Mouse (Mus musculus): ENCODE results near the gene Trabd2b. TPM values are rescaled to one million over a fixed set of nuclear protein-coding genes. Genes with fewer than 3 reads are reported as not detected.

Trabd2b gene
- total RNA-seq, 1 experiment = 0.31 TPM

GRCm38 (mm10) chr4:114614086-114614485, 207.6 kb downstream of the Trabd2b start:
- no peaks in the 10 kb centered on the region for H3K4me1 ChIP-seq (ENCODE audit: control insufficient read depth in 2 of 2, insufficient read depth in 2 of 2, low read length in 2 of 2, poor library complexity in 1 of 2)
- no peaks in the 10 kb centered on the region for H3K36me3 ChIP-seq (ENCODE audit: control insufficient read depth, insufficient read depth, low read length, poor library complexity, severe bottlenecking)
- no peak for DNase-seq (ENCODE audit: low read depth, low spot score)
- no peak overlapping the region for H3K27ac ChIP-seq (ENCODE audit: insufficient read depth, low read depth, low read length, poor library complexity, severe bottlenecking)
- no peak overlapping the region for H3K4me3 ChIP-seq (ENCODE audit: insufficient read depth in 1 of 2, low read depth in 1 of 2, low read length in 2 of 2, poor library complexity in 1 of 2, severe bottlenecking in 1 of 2)
- TF ChIP-seq MAFK (IDR thresholded peaks at IDR 0.05; ENCODE audit: insufficient read depth, low read depth, low read length) = no peak
- no peak for TF ChIP-seq ZNF384 (IDR thresholded peaks at IDR 0.05; ENCODE audit: low read depth, low read length)
- no peak for TF ChIP-seq HCFC1 (IDR thresholded peaks at IDR 0.05; ENCODE audit: borderline replicate concordance, insufficient read depth, low read length)
- TF ChIP-seq CHD2 (IDR thresholded peaks at IDR 0.05; ENCODE audit: low read depth, low read length) = no peak
- TF ChIP-seq ZC3H11A (IDR thresholded peaks at IDR 0.05; ENCODE audit: borderline replicate concordance, low read depth, low read length) = no peak
- in situ Hi-C loops (cut with MboI; ENCODE audit: low sequenced_read_pairs in 2 of 2, unreplicated experiment in 2 of 2) = no loop called here
- no peaks in the 10 kb centered on the region for H3K9me3 ChIP-seq (ENCODE audit: control insufficient read depth, insufficient read depth, low read depth, low read length)
- H3K9ac ChIP-seq (ENCODE audit: insufficient read depth, low read depth, low read length, poor library complexity, severe bottlenecking) = no peak overlapping the region

- no peak for DNase-seq (ENCODE audit: low read depth, low spot score)
- no peak for TF ChIP-seq ZC3H11A (IDR thresholded peaks at IDR 0.05; ENCODE audit: borderline replicate concordance, low read depth, low read length)
- no peak for TF ChIP-seq MAFK (IDR thresholded peaks at IDR 0.05; ENCODE audit: insufficient read depth, low read depth, low read length)
- no peak for TF ChIP-seq ZNF384 (IDR thresholded peaks at IDR 0.05; ENCODE audit: low read depth, low read length)
- TF ChIP-seq HCFC1 (IDR thresholded peaks at IDR 0.05; ENCODE audit: borderline replicate concordance, insufficient read depth, low read length) = no peak
- no peak for TF ChIP-seq CHD2 (IDR thresholded peaks at IDR 0.05; ENCODE audit: low read depth, low read length)
- no peaks in the 10 kb centered on the region for H3K9me3 ChIP-seq (ENCODE audit: control insufficient read depth, insufficient read depth, low read depth, low read length)
- H3K4me1 ChIP-seq (ENCODE audit: control insufficient read depth in 2 of 2, insufficient read depth in 2 of 2, low read length in 2 of 2, poor library complexity in 1 of 2) = no peaks in the 10 kb centered on the region
- H3K4me3 ChIP-seq (ENCODE audit: insufficient read depth in 1 of 2, low read depth in 1 of 2, low read length in 2 of 2, poor library complexity in 1 of 2, severe bottlenecking in 1 of 2) = no peak overlapping the region
- in situ Hi-C loops (cut with MboI; ENCODE audit: low sequenced_read_pairs in 2 of 2, unreplicated experiment in 2 of 2) = no loop called here
- no peak overlapping the region for H3K9ac ChIP-seq (ENCODE audit: insufficient read depth, low read depth, low read length, poor library complexity, severe bottlenecking)
- H3K36me3 ChIP-seq (ENCODE audit: control insufficient read depth, insufficient read depth, low read length, poor library complexity, severe bottlenecking) = no peaks in the 10 kb centered on the region
- no peak overlapping the region for H3K27ac ChIP-seq (ENCODE audit: insufficient read depth, low read depth, low read length, poor library complexity, severe bottlenecking)
Observed at GRCm38 (mm10) chr4:114615765-114616164, 209.2 kb downstream of the Trabd2b start.

DNA sequence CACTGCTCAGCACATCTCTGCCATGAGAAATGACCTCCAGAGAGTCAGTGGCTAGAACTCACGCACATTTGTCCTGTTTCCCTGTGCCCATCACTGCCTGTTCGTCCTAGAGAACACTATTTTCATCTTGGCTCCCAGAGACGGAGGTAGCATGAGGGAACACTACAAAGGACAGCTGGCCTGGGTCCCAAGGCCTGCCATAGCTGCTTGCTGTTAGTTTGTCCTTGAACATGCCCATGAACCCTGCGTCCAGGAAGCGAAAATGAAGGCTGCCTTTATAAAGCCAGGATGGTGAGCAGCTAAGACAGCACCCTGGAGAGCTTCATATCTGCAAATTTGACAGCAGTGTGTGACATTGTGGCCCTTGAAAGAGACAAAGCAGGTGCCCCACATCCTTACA, 216.4 kb downstream of the Trabd2b start:
- Histone ChIP-seq H3K27ac (ENCODE audit: insufficient read depth, low read depth, low read length, poor library complexity, severe bottlenecking) (no peak overlapping the region), H3K4me1 (ENCODE audit: control insufficient read depth in 2 of 2, insufficient read depth in 2 of 2, low read length in 2 of 2, poor library complexity in 1 of 2) (no peaks in the 10 kb centered on the region), H3K9me3 (ENCODE audit: control insufficient read depth, insufficient read depth, low read depth, low read length) (no peaks in the 10 kb centered on the region), H3K4me3 (ENCODE audit: insufficient read depth in 1 of 2, low read depth in 1 of 2, low read length in 2 of 2, poor library complexity in 1 of 2, severe bottlenecking in 1 of 2) (no peak overlapping the region), H3K9ac (ENCODE audit: insufficient read depth, low read depth, low read length, poor library complexity, severe bottlenecking) (no peak overlapping the region), H3K36me3 (ENCODE audit: control insufficient read depth, insufficient read depth, low read length, poor library complexity, severe bottlenecking) (no peaks in the 10 kb centered on the region)
- in situ Hi-C loops (cut with MboI; ENCODE audit: low sequenced_read_pairs in 2 of 2, unreplicated experiment in 2 of 2) = no loop called here
- DNase-seq (ENCODE audit: low read depth, low spot score) = no peak
- TF ChIP-seq CHD2 (IDR thresholded peaks at IDR 0.05; ENCODE audit: low read depth, low read length) = no peak

DNA sequence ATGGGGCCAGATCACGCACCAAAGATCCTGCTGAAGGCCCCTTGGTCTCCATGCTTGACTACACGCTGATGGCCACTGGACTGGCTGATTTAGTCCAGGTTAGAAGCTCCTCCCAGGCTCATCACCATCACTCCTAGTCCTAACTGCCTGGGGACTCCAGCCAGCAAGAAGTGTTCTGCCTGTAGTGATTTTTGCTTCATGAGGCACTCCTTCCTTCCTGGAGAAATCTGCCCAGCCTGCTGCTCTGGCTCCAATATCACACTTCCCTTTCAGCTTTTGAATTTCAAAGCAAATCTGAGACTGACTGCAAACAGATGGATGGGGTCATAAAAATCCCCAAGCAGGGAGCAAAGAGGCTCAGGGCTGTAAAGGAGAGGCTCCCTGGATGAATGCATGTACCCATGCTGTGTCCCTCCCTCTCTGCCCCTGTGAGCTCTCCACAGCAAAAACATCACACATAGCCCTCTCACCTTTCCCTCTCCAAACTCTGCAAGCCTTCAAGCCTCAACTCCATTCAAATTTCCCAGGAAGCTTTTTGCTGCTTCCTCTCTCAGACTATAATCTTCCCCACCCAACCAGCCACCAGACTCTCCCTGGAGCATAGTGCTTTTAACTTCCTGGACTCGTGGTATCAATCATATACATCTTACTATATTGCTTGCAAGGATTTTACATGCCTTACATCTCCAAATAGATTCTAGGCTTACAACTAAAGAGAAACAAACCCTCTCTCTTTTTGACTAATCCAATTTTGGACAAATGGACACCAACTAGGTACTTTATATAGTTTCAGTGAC, 217.8 kb downstream of the Trabd2b start:
- Histone ChIP-seq H3K36me3 (ENCODE audit: control insufficient read depth, insufficient read depth, low read length, poor library complexity, severe bottlenecking) (no peaks in the 10 kb centered on the region), H3K9ac (ENCODE audit: insufficient read depth, low read depth, low read length, poor library complexity, severe bottlenecking) (no peak overlapping the region), H3K27ac (ENCODE audit: insufficient read depth, low read depth, low read length, poor library complexity, severe bottlenecking) (no peak overlapping the region), H3K4me3 (ENCODE audit: insufficient read depth in 1 of 2, low read depth in 1 of 2, low read length in 2 of 2, poor library complexity in 1 of 2, severe bottlenecking in 1 of 2) (no peak overlapping the region), H3K4me1 (ENCODE audit: control insufficient read depth in 2 of 2, insufficient read depth in 2 of 2, low read length in 2 of 2, poor library complexity in 1 of 2) (no peaks in the 10 kb centered on the region), H3K9me3 (ENCODE audit: control insufficient read depth, insufficient read depth, low read depth, low read length) (no peaks in the 10 kb centered on the region)
- in situ Hi-C loops (cut with MboI; ENCODE audit: low sequenced_read_pairs in 2 of 2, unreplicated experiment in 2 of 2) = no loop called here
- no peak for TF ChIP-seq ZNF384 (IDR thresholded peaks at IDR 0.05; ENCODE audit: low read depth, low read length)
- TF ChIP-seq CHD2 (IDR thresholded peaks at IDR 0.05; ENCODE audit: low read depth, low read length) = no peak
- no peak for TF ChIP-seq MAFK (IDR thresholded peaks at IDR 0.05; ENCODE audit: insufficient read depth, low read depth, low read length)
- no peak for TF ChIP-seq HCFC1 (IDR thresholded peaks at IDR 0.05; ENCODE audit: borderline replicate concordance, insufficient read depth, low read length)
- TF ChIP-seq ZC3H11A (IDR thresholded peaks at IDR 0.05; ENCODE audit: borderline replicate concordance, low read depth, low read length) = no peak
- DNase-seq (ENCODE audit: low read depth, low spot score) = no peak

DNA sequence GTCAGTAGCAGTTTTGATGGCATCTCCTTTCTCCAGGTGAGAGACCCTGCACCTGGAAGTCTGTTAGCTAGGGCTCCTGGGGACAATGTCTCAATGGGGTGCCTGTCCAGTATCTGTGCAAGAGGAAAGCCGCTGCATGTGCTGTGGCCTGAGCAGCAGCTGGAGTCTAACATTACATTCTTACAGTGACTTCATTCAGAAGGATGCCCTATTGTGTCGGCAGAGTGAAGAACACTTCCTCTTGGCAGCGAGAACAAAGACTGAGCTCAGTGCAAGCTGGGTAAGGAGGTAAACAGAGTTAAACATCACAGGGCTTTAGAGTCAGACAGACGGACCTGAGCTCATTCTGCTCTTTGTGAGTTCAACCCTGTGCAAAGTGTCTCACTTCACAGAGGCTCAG, 218.8 kb downstream of the Trabd2b start:
- Histone ChIP-seq H3K4me1 (ENCODE audit: control insufficient read depth in 2 of 2, insufficient read depth in 2 of 2, low read length in 2 of 2, poor library complexity in 1 of 2) (no peaks in the 10 kb centered on the region), H3K9ac (ENCODE audit: insufficient read depth, low read depth, low read length, poor library complexity, severe bottlenecking) (no peak overlapping the region), H3K4me3 (ENCODE audit: insufficient read depth in 1 of 2, low read depth in 1 of 2, low read length in 2 of 2, poor library complexity in 1 of 2, severe bottlenecking in 1 of 2) (no peak overlapping the region), H3K9me3 (ENCODE audit: control insufficient read depth, insufficient read depth, low read depth, low read length) (no peaks in the 10 kb centered on the region), H3K36me3 (ENCODE audit: control insufficient read depth, insufficient read depth, low read length, poor library complexity, severe bottlenecking) (no peaks in the 10 kb centered on the region), H3K27ac (ENCODE audit: insufficient read depth, low read depth, low read length, poor library complexity, severe bottlenecking) (no peak overlapping the region)
- TF ChIP-seq ZNF384 (IDR thresholded peaks at IDR 0.05; ENCODE audit: low read depth, low read length) (no peak), HCFC1 (IDR thresholded peaks at IDR 0.05; ENCODE audit: borderline replicate concordance, insufficient read depth, low read length) (no peak), MAFK (IDR thresholded peaks at IDR 0.05; ENCODE audit: insufficient read depth, low read depth, low read length) (no peak), ZC3H11A (IDR thresholded peaks at IDR 0.05; ENCODE audit: borderline replicate concordance, low read depth, low read length) (no peak), CHD2 (IDR thresholded peaks at IDR 0.05; ENCODE audit: low read depth, low read length) (no peak)
- DNase-seq (ENCODE audit: low read depth, low spot score) = no peak
- in situ Hi-C loops (cut with MboI; ENCODE audit: low sequenced_read_pairs in 2 of 2, unreplicated experiment in 2 of 2) = no loop called here

Data from ES-E14 (cell line).